Mouse (Mus musculus) brain, embryonic 14.5 days (tissue): ENCODE measurements around the gene Rassf4.

Experiments
- CTCF ChIP-seq: fragments of 200-500 bp; IDR thresholded peaks from 2 replicates; pipeline ENCODE4 v1.5.1; 2012; ENCODE audit warnings: inconsistent platforms, mild to moderate bottlenecking, moderate library complexity, borderline replicate concordance; ENCODE audit not compliant: insufficient read depth, insufficient read length; ENCODE audit errors: extremely low read depth
- POLR2A ChIP-seq: fragments of 200-500 bp; IDR thresholded peaks from 2 replicates; pipeline ENCODE4 v1.6.1; 2012; ENCODE audit warnings: mild to moderate bottlenecking, inconsistent platforms, borderline replicate concordance; ENCODE audit not compliant: poor library complexity, insufficient read depth, insufficient read length, severe bottlenecking; ENCODE audit errors: extremely low read depth

DNA sequence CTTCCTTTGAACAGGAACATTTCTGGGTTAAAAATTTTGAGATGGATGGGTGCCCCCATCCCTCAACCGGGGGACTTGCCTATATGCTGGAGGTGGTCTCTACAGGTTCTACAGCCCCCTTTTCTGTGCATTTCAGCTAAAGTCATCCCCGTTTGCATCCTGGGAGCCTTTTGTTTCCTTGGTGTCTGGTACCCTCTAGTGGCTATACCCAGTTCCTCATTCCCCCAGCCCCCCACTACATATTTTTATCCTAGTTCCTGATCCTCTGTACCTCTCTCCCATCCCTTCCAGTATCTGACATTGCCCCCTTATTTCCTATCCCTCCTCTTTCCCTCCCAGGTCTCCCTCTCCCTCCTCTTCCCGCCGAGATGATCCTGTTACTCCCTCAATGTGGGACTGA lies 66.5 kb downstream of the Rassf4 start:
- TF ChIP-seq CTCF (peak; percentile 28; the same call in 1 of the 2 replicates), POLR2A (no peak)
